Mouse (Mus musculus) left cerebral cortex, adult 18-20 months (tissue): ENCODE results near the gene Agpat4. TPM values are rescaled to one million over a fixed set of nuclear protein-coding genes. Genes with fewer than 3 reads are reported as not detected.

Source experiments
- DNase-seq, 2 experiments: peaks; one replicate each; pipeline ENCODE4 v3.0.0; 2021 to 2022; ENCODE audit warnings: low spot score in 2 of 2, mixed read lengths in 1 of 2
- total RNA-seq, 2 experiments: library from RNA; stranded (reverse); gene quantifications; 2 replicates each; pipeline ENCODE4 v1.2.3; 2021

Gene Agpat4
- total RNA-seq, 2 experiments from 2014 or later: 56.5 to 62.9 TPM

GRCm38 (mm10) chr17:12268538-12268937, 150.0 kb downstream of the Agpat4 start:
- no peak for DNase-seq

Other genes with a start within 250 kb of the Agpat4 start
- 10 to 100 TPM; 45.9 to 50.9 TPM for gene Map3k4, start 200.1 kb downstream of the Agpat4 start, total RNA-seq